Mouse (Mus musculus) lung, embryonic 15.5 days (tissue): ENCODE measurements around the gene Serinc5. TPM values are rescaled to one million over a fixed set of nuclear protein-coding genes. Genes with fewer than 3 reads are reported as not detected.

Experiments used
- ATAC-seq: fragments of 200-750 bp; cut with Nextera tagmentation; 2 replicates; pipeline ENCODE4 v1.8.0; 2017; ENCODE audit warnings: moderate number of reproducible peaks, borderline replicate concordance; ENCODE audit not compliant: low FRiP score, low TSS enrichment; ENCODE audit errors: extremely low read depth
- H3K27ac ChIP-seq: fragments of 300-500 bp; sonication (generic); 2 replicates; pipeline ENCODE4 v1.5.1; 2015; ENCODE audit warnings: moderate library complexity, mild to moderate bottlenecking, inconsistent platforms
- H3K27me3 ChIP-seq: fragments of 300-500 bp; sonication (generic); 2 replicates; pipeline ENCODE4 v1.6.1; 2015; ENCODE audit warnings: inconsistent platforms
- H3K36me3 ChIP-seq: fragments of 300-500 bp; sonication (generic); 2 replicates; pipeline ENCODE4 v1.6.1; 2015; ENCODE audit warnings: inconsistent platforms
- H3K4me1 ChIP-seq: fragments of 300-500 bp; sonication (generic); 2 replicates; pipeline ENCODE4 v1.6.1; 2015; ENCODE audit warnings: inconsistent platforms
- H3K4me2 ChIP-seq: fragments of 300-500 bp; sonication (generic); 2 replicates; pipeline ENCODE4 v1.6.1; 2015; ENCODE audit warnings: inconsistent platforms, mild to moderate bottlenecking, moderate library complexity
- H3K4me3 ChIP-seq: fragments of 300-500 bp; sonication (generic); 2 replicates; pipeline ENCODE4 v1.5.1; 2015; ENCODE audit warnings: mild to moderate bottlenecking, inconsistent platforms
- H3K9ac ChIP-seq: fragments of 300-500 bp; sonication (generic); 2 replicates; pipeline ENCODE4 v1.6.1; 2015; ENCODE audit warnings: inconsistent platforms
- H3K9me3 ChIP-seq: fragments of 300-500 bp; sonication (generic); 2 replicates; pipeline ENCODE4 v1.6.1; 2016; ENCODE audit warnings: inconsistent platforms
- WGBS: fragments of 180-500 bp; shearing (Covaris S2); methylation state at CpG from one replicate; pipeline ENCODE4 v1.1.7; 2015; 5-methylcytosine and 5-hydroxymethylcytosine counted together
- polyA plus RNA-seq: library from polyadenylated mRNA; unstranded; fragments of >200 nt; fragmentation: Nextera tagmentation; extraction: Ambion mirVana; gene quantifications from 2 replicates; pipeline ENCODE4 v1.2.1, GENCODE M21; 2015

The Serinc5 gene
- polyA plus RNA-seq, 1 experiment from 2014 or later = 26.0 TPM

- Histone ChIP-seq H3K27ac (no peak overlapping the region), H3K9me3 (no peaks in the 10 kb centered on the region), H3K9ac (no peak overlapping the region), H3K36me3 (no peaks in the 10 kb centered on the region), H3K4me2 (no peak overlapping the region), H3K4me1 (no peaks in the 10 kb centered on the region), H3K27me3 (no peaks in the 10 kb centered on the region), H3K4me3 (no peak overlapping the region)
- WGBS = 87% methylated on average over 6 of the region's 6 CpGs
- ATAC-seq = no peak
These were observed 149.6 kb downstream of the Serinc5 start for GRCm38 (mm10) chr13:92760519-92760918.

Other genes with a start within 250 kb of the Serinc5 start
- 0.70 and 0.78 TPM in 2 replicates for gene Ankrd34b, start 185.2 kb upstream of the Serinc5 start, polyA plus RNA-seq
- gene Fam151b, start 127.1 kb upstream of the Serinc5 start, polyA plus RNA-seq = 0.16 TPM in 1 of 2 replicates, not detected in the other
- gene Zfyve16, start 80.2 kb upstream of the Serinc5 start, polyA plus RNA-seq = 9.1 and 10.2 TPM in 2 replicates
- not detected in 2 replicates for gene Spz1, start 34.9 kb upstream of the Serinc5 start, polyA plus RNA-seq
- 3.0 and 4.4 TPM in 2 replicates for gene Thbs4, start 183.7 kb downstream of the Serinc5 start, polyA plus RNA-seq
- gene Mtx3, start 233.7 kb downstream of the Serinc5 start, polyA plus RNA-seq = 3.1 and 3.2 TPM in 2 replicates